Mouse (Mus musculus): ENCODE measurements at regions not wholly inside any gene's neighbourhood (a gene's known extent, or its start where the extent isn't known, plus 50 kb on each side); places are given as distances from the start of the nearest gene placed in this dataset.
"Not testable (repeated sequence)": the region's sequence is repeated elsewhere in the genome, so short reads cannot be mapped to it uniquely, and the experiment has no call there.

- no peak for DNase-seq (ENCODE audit: low spot score in 2 of 2)
Measured at GRCm38 (mm10) chr8:88064414-88065110, 54.0 kb upstream of the Cnep1r1 start.

GRCm38 (mm10) chr8:88059107-88059506 is 59.5 kb upstream of the Cnep1r1 start:
- not testable (repeated sequence) for DNase-seq (ENCODE audit: low spot score in 2 of 2)

- no peak for DNase-seq (ENCODE audit: low spot score in 2 of 2)
Measured at GRCm38 (mm10) chr8:88057686-88058234, 60.8 kb upstream of the Cnep1r1 start.

- no peak for DNase-seq (ENCODE audit: low spot score in 2 of 2)
Measured at GRCm38 (mm10) chr8:88050651-88051050, 67.9 kb upstream of the Cnep1r1 start.

GRCm38 (mm10) chr8:88049091-88049490 is 69.5 kb upstream of the Cnep1r1 start:
- no peak for DNase-seq (ENCODE audit: low spot score in 2 of 2)

- DNase-seq (ENCODE audit: low spot score in 2 of 2): no peak
Measured at GRCm38 (mm10) chr8:88045995-88046394, 72.6 kb upstream of the Cnep1r1 start.

- DNase-seq (ENCODE audit: low spot score in 2 of 2): no peak
Measured at GRCm38 (mm10) chr8:88039286-88039685, 79.3 kb upstream of the Cnep1r1 start.

- no peak for DNase-seq (ENCODE audit: low spot score in 2 of 2)
Measured at GRCm38 (mm10) chr8:88037994-88038393, 78.6 kb upstream of the Zfp423 start.

GRCm38 (mm10) chr8:88033054-88033453 is 73.7 kb upstream of the Zfp423 start:
- no peak for DNase-seq (ENCODE audit: low spot score in 2 of 2)

- DNase-seq (ENCODE audit: low spot score in 2 of 2): no peak
Measured at GRCm38 (mm10) chr8:88024496-88024895, 65.1 kb upstream of the Zfp423 start.

- no peak for DNase-seq (ENCODE audit: low spot score in 2 of 2)
Measured at GRCm38 (mm10) chr8:88023423-88023822, 64.0 kb upstream of the Zfp423 start.

- DNase-seq (ENCODE audit: low spot score in 2 of 2): no peak
Measured at GRCm38 (mm10) chr8:88022776-88023385, 63.5 kb upstream of the Zfp423 start.

- DNase-seq (ENCODE audit: low spot score in 2 of 2): no peak
Measured at GRCm38 (mm10) chr8:88019243-88020115, 60.1 kb upstream of the Zfp423 start.

- no peak for DNase-seq (ENCODE audit: low spot score in 2 of 2)
Measured at GRCm38 (mm10) chr8:88018494-88018893, 59.1 kb upstream of the Zfp423 start.

- DNase-seq (ENCODE audit: low spot score in 2 of 2): no peak
Measured at GRCm38 (mm10) chr8:88012177-88012825, 52.9 kb upstream of the Zfp423 start.

- peak in 1 of 2 experiments; percentile 57 for DNase-seq (ENCODE audit: low spot score in 2 of 2)
Measured at GRCm38 (mm10) chr8:88010566-88010965, 51.2 kb upstream of the Zfp423 start.

GRCm38 (mm10) chr8:88009878-88010277 is 50.5 kb upstream of the Zfp423 start:
- DNase-seq (ENCODE audit: low spot score in 2 of 2): no peak
